Mouse (Mus musculus) gastrocnemius, postnatal 4 days (tissue): ENCODE measurements around the gene Cisd1. TPM values are rescaled to one million over a fixed set of nuclear protein-coding genes. Genes with fewer than 3 reads are reported as not detected.
"Not testable (repeated sequence)": the region's sequence is repeated elsewhere in the genome, so short reads cannot be mapped to it uniquely, and the experiment has no call there.

Source experiments
- DNase-seq, 2 experiments: peaks; one replicate each; pipeline ENCODE4 v3.0.0; 2021 to 2022; ENCODE audit warnings: low spot score in 2 of 2, mixed read lengths in 2 of 2
- long read RNA-seq, 2 experiments: library from polyadenylated mRNA; stranded (forward); transcript quantifications; one replicate each; pipeline ENCODE4 v2.0.0; 2021
- total RNA-seq, 2 experiments: library from RNA; stranded (reverse); gene quantifications; 2 replicates each; pipeline ENCODE4 v1.2.3; 2021

Gene Cisd1
- 10 to 100 TPM; 47.2 to 50.0 TPM for total RNA-seq
- long read RNA-seq, experiment 1, transcript Cisd1-201 (3 exons, 1,084 nt), result major isoform, 67 of 68 reads
- long read RNA-seq, experiment 1, partial matches to known transcripts, result 0 of 68 reads
- long read RNA-seq, experiment 1, other reads (novel, unspliced or antisense), result 1 of 68 reads
- long read RNA-seq, experiment 2, transcript Cisd1-201 (3 exons, 1,084 nt), result major isoform, 56 of 56 reads
- long read RNA-seq, experiment 2, partial matches to known transcripts, result 0 of 56 reads
- long read RNA-seq, experiment 2, other reads (novel, unspliced or antisense), result 0 of 56 reads

DNA sequence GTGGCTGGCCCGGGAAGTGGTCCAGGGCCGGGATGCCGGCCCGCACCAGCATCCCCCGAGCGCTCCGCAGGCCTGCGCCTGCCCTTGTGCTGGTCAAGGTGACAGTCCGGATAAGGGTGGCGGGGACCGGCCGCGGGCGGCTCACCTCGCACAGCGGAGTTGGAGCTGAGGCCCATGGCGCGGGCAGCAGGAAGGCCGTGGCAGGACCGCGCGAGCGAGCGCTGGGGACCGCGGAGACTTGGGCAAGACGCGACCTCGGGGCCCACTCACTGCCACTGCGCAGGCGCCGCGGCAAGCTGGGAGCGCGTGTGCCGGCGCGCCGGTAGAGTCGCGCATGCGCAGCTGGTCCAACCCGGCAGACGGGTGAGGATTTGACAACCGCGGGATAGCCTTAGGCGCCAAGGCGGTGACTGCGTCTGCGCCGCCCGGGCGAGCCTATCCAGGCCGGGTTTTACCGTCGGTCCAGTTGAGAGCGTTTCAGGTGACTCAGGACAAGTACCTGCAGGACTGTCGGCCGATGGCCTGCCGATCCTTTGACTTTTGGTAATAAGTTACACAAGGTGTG, at the start of gene Cisd1:
Gene Cisd1, minus strand, starts transcription at position 376 of the 565 bp plus-strand sequence.
- DNase-seq, result peak; percentile 86 to 94

DNA sequence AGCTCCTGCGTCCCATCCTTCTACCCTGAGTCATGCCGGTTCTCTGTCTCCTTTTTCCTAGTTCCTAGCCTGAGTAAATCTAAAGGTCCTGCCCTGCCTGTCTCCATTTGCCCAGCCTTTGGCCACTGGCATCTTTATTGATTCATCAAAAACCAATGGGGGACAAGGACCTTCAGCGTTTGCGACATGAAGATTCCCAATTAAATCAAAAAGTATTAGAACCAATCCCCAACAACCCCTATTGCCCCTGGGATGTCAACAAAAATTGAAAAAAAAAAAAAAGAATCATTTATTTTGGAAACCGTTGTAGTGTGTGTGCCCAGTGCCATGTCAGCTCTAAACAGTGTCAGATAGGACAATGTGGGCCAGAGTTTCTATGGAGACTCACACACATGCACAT, 44.6 kb upstream of the Cisd1 start:
- DNase-seq, result no peak

DNA sequence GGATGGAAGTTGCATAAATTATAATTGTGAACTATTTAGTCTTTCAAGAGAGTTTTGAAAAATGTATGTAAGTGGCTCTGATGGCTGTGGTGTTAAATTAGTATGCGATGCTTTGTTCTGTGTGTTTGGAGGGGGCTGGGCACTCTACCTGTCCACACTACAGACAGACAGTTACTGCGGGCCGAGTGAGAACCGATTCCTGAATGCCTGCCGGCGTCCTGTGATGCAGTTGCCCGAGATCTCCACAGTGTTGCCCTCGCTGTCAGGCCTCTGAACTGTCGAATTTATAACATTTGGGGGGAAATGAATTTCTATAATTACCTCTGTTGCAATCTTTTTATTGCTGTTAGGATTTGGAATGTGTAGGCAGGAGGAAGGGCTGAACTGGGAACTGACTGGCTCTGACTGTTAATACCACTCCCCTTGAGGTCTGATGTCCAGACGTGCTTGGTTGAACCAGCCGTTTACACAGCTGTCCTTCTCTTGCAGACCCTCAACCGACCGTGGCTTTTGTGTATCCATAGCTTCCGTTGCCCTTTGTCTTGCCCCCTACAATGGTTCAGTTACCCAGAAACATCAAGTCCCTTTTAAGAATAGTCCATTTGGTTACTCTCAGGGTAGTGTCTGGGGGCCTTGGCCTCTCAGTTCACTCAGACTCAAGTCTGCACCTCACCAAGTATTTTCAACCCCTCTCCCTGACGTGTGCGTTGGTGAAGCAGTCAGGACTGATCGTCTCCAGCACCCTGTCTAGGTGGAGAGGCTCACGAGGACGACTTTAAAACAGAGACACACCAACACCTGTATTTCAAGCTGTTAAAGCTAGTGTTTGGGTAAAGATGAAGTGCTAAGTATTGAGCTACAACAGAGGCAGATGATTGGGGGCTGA, 39.6 kb upstream of the Cisd1 start:
- no peak for DNase-seq

DNA sequence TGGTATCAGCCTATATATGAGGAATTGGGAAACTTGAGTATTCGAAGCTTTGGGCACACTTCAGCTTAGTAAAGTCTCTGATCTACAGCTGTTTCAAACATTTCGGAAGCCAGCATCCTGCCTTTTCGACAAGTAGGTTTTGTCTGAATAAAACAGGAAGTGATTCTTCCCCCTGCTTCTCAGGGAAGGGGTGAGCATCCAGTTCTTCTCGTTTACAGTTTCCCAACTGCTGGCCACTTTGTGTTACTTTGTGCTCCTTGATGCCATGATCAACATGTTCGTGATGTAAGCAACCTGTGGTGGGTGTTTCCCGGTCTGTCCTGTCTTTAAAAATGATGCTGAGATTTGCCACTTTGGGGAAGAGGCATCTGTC, 38.8 kb upstream of the Cisd1 start:
- not testable (repeated sequence) for DNase-seq

DNA sequence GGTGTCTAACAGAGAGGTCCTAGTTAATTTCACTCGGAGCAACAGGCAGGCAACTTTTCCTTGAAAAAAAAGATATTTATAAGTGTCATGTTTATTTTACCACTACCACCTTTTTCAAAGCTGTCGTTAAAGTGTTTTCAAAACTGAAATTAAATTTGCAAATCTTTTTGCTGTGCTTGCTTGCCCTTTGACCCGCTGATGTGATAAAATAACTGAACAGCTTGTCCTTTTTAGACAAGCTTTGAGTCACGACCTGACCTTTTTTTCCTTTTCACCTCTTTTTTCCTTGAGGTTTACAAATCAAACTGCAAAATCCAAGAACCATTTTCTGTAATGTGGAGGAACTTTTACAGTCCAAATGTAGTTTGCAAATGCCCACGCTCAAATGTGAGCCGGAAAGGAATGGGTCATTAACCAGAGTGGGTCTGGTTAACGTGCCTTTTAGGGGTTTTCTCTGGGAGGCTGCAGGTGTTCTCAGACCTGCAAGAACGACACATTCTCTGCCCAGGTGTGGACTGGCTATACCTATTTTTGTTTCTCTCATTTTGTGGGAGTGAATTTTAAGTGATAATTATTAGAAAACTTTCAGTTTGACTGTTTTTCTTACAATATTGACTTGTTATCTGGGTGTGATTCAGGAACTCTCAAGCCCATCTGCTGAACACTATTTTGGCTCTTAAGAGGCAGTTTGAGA, 38.3 kb upstream of the Cisd1 start:
- DNase-seq, result no peak

DNA sequence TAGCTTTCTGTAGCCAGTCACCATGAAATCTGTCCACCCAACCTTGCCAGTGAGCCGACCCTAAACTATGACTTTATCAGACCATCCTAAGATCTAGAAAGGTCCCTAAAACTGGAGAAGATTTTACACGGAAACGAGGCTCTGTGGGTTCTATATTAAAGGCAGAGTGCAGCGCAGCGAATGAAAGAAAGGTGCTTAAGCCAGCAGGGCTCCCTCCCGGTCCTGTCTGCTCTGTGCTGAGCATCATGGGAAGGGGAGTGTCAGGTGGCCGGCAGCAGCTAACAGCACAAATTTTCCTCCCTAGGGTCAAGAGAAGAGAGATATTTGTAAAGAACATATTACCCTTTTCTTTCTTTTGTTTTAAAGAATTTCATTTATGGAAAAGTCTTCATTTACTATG, 37.4 kb upstream of the Cisd1 start:
- DNase-seq, result no peak

DNA sequence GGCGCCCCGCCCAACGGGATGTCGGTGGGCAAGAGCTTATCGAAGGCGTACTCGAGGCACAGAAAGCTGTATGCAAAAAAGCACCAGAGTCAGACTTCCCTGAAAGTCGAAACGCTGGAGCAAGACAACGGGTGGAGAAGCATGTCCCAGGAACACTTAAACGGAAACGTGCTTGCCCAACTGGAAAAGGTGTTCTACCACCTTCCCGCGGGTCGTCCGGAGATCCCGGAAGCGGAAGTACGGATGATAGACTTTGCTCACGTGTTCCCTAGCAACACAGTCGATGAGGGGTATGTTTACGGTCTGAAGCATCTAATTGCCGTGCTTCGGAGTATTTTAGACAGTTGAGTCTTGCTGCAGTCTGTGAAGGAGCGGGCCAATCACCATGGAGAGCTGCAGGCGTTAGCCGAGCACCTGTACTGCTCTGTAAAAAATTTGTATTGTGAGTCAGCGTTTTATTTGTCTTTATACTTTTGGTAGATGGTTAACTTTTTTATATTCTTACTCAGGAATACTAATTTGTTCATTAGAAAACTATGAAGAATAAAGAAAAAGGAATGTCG, 36.8 kb upstream of the Cisd1 start:
- DNase-seq, result no peak

DNA sequence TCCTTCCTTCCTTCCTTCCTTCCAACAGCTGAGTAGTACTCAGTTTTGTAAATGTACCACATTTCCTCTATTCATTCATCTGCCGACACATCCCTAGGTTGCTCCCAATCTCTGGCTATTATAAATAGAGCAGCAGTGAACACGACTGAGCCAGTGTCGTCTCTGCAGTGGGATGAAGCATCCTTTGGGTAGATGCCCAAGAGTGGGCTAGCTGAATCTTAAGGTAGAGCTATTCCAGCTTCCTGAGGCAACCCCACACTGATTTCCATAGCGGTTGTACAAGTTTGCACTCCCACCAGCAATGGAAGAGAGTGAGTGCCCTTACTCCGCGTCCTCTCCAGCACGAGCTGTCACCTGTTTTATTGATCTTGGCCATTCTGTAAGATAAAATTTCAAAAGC, 35.7 kb upstream of the Cisd1 start:
- no peak for DNase-seq

DNA sequence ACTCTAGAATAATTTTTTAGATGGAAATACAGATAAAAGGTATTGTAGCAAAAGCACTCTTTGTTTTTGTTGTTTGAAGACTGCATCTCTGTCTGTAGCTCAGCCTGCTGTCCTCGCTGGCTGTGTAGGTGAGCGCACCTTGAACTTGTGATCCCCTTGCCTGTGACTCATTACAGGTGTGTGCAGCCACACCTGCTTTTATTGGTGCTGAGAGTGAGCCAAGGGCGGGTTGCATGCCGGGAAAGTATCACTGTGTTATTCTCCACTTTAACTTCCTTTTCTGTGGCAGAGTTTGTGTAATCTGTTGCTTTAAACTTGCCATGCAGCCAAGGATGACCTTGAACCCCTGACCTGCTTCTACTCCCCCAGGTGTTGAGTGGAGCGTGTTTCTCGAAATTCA, 31.3 kb upstream of the Cisd1 start:
- DNase-seq, result no peak

DNA sequence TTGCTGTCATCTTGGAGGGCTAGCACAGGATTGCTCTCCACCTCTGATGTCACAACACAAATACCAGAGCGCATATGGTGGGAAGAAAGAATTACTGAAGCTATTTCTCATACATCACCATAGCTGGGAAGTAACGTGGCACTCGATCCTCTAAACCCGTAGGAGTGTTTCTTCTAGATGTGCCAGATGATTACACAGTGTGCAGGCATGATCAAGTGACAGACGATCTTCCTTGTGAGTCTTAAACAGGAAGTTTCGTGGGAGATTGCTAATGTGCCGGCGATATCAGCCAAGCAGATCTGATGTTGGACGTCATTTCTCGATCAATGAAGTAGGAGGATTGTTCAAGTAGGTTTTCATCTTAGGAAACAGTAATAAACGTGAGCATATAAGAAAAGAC, 29.0 kb upstream of the Cisd1 start:
- DNase-seq, result no peak

DNA sequence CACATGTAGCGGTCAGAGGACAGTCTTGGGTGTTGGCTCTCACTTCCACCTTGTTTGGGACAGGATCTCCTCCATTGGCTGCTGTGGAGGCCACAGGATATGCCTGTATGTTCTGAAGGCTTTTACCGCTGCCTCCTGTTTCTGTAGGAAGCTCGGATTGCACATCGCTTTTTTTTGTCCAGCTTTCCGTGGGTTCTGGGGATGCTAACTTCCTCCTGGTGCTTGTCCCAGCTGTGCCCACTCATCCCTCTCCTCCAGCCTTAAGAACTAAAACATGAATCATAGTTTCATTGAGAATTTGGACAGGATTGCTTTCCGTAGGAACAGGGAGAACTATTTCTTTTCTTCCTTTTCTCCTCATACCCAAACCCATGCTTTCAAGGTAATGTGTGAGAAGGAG, 27.1 kb upstream of the Cisd1 start:
- DNase-seq, result no peak

DNA sequence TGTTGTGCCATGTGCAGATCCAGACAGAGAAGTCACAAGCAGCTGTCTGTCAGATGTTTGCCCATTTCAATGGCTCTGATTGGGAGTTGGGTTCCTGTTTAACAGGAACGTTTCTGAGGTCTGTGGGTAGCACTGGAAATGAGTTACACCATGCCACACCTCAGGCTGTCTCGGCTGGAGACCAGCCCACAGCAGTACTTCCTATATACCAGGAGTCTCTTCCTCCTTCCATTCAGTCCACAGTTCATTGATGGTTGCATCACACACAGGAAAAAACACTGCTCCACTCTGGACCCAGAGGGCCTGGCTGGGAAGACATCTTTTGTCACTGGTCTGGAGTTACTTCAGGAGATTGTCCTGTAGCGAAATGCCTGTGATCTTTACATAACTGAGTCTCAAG, 24.7 kb upstream of the Cisd1 start:
- DNase-seq, result no peak

DNA sequence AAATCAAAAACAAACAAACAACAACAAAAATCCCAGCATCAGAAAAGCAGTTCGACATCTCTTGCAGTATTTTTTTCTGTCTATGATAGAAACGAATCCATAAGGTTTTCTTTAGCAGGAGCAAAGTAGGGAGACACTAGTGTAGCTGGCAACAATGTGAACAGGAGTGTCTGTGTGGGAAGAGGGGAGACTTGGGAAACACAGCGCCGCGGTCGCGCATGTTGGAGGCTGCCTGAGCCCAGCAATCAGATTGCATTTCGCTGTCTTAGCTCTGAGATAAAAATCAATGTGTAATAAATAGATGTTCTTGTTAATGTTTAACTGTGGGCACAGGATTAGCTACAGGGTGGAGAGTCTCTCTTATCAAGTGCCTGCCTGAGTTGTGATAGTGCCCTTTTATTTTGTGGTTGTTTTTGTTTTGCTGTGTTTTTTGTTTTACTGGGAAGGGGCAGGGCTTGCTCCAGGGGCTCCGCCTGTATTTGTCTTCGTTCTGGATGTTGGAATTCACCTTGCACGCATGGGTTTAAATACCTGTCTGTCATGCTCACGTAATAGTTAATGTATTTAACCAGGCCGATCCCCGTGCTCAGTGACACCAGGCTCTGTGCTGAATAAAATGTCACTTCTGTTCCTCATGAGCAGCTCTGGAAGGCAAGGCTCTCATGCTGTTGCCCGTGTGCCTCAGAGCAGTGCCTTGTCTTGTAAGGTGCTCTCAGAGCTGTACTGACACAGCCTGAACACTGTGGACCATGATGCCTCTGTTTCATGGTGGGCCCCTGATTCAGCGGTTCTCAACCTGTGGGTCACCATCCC, 23.6 kb upstream of the Cisd1 start:
- no peak for DNase-seq

DNA sequence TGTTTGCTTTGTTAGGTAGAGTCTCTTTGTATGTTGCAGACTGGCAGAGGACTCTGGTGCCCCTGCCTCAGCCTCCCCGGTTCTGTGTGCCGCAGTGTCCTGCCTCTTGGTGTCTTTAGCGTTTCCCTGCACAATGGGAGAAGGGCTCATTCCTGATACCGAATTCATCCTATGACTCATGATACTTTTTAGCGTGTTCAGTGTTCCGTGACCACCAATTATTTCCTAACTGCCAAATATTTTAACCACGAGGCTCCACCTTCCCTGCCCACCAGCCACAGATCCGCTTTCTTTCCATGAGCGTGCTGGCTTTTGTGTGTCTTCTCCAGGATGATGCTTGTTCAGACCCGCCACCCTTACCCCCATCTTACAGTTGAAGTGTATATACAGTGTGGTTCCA, 19.1 kb upstream of the Cisd1 start:
- no peak for DNase-seq

DNA sequence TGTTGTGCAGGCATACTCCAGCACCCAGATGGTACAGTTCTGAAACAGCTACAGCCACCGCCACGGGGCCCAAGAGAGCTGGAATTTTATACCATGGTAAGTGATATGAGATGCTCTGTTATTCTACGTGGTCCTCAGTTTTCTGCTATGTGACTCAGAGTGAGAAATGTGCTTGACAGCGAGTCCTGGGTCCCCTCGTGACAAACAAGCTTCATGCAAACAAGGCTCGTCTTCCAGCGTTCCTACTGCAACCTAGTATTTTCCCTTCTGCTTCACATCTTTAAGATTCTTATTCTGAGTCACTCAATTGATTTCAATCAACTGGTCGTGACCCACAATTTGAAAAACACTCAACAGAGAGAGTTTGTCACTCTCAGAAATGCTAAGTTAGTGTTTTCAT, 18.7 kb upstream of the Cisd1 start:
- no peak for DNase-seq

DNA sequence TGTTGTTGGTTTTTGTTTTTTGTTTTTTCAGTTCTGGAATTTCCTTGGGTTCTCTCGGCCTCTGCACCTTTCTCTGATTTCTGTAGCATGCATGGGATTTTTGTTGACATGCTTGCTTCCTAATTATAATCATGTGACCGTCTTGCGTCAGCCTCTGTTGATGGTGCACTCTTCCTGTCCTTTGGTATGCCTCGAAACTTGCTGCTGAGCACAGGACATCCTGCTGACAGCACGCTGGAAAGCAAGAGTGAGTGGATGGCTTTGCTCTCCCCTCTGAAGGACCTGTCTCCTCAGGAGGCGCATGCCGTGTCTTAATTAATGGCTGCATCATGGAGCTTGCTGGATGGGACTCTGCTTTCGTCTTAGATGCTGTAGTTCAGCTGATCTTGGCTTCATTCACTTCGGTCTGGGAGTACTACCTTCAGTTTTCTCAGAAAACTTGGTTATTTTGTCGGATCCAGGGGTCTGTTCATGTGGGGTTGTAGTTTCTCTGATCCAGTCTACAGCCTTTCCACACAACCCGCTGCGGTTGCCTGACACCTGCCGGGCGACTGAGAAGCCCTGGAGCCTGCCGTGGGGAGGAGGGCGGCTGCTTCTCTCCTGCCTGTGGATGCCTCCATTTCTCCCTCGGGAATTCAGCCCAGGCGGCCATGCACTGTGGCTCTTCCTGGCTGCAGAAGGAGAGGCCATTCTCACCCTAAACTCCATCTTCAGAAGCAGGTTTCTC, 17.2 kb upstream of the Cisd1 start:
- DNase-seq, result no peak

DNA sequence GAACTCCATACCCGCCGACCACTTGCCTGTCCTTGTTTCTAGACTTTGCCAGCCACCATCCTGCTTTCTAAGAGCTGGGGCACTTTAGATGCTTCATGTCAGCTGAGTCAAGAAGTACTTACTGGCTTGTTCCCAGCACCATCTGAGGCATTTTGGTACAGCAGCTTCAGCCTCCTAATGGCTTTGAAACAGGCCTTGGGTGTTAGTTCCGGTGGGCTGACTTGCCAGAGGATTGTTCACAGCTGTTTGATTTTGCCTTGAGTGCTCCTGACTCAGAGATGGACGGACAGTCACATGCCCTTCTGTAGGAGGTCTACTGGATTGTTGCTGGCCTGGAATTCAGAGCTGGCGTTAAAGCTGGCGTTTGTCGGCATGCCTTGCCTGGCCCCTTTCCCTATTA, 16.3 kb upstream of the Cisd1 start:
- no peak for DNase-seq

DNA sequence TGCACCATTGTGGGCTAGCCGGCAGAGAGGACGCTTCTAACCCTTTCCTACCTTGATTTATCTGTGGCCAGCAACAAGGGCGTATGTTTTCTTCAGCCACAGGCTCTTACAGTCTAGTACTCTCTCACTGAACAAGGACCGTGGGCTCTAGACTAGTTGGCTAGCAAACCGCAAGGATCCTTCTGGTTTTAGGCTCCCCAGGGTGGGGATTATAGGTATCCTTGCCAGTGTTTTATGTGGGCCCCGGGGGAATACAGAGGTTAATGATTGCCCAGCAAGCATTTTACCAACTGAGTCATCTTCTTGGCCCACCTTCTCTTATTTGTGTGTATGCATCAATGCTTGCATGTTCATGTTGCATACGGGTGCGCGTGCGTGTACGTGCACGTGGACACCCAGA, 10.2 kb upstream of the Cisd1 start:
- no peak for DNase-seq

DNA sequence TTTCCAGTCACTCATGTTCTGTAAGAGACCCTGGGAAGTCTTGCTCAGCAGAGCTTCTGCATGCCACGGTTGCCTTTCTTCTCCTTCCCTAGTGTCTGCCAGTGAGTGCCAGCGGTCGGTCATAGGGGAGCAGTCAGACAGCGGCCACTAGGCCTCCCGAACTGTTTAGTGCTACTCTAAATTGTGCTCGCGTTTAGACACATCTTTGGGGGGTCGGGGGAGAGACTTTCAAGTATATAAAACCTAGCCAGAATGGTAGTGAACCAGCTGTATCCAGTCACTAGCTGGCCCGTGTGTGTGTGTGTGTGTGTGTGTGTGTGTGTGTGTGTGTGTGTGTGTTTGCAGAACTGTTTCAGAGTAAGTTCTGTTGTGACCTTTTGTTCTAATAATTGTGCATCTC, 9.1 kb upstream of the Cisd1 start:
- no peak for DNase-seq

DNA sequence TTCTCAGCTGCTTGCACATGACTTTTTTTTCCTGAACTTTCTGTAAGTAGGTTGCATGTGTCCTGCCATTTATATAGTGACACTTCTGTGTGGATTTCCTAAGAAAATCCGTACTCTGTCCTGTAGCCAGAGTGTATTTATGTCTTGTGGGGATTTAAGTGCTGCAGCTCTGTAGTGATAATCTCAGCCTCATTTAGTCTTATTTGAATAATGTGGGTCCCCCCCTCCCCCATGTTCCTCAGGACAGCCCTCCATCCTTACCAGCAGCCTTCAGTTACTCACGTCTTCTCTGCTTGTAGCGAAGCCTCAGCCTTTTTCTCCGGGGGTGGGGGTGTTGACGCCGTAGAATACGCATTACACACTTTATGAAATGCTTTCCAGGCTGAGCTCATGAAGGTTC, 6.5 kb upstream of the Cisd1 start:
- DNase-seq, result no peak
